Mouse (Mus musculus) E14TG2a.4 (cell line): ENCODE measurements around the gene Nckipsd.

Source experiments
- CTCF ChIP-seq: conservative IDR thresholded peaks from 2 replicates; pipeline ENCODE4 v1.5.1; 2014; ENCODE audit warnings: low read length
- NANOG ChIP-seq: IDR thresholded peaks from 2 replicates; pipeline ENCODE4 v1.6.1; 2014; ENCODE audit warnings: borderline replicate concordance, low read length, mixed read lengths

GRCm38 (mm10) chr9:108781891-108782290 lies 26.3 kb upstream of the Nckipsd start:
- no peak for TF ChIP-seq CTCF
- no peak for TF ChIP-seq NANOG
